Mouse (Mus musculus) erythroblast, embryonic 14.5 days (primary cell): ENCODE measurements around the gene Cacna2d3. TPM values are rescaled to one million over a fixed set of nuclear protein-coding genes. Genes with fewer than 3 reads are reported as not detected.

Experiments used
- H3K27me3 ChIP-seq: 2 replicates; pipeline ENCODE4 v1.6.1; 2012; ENCODE audit warnings: inconsistent platforms; ENCODE audit not compliant: control insufficient read depth
- H3K36me3 ChIP-seq: 2 replicates; pipeline ENCODE4 v1.6.1; 2012; ENCODE audit warnings: mild to moderate bottlenecking, inconsistent platforms; ENCODE audit not compliant: control insufficient read depth
- H3K4me1 ChIP-seq: 2 replicates; pipeline ENCODE4 v1.6.1; 2012; ENCODE audit warnings: inconsistent platforms; ENCODE audit not compliant: control insufficient read depth
- H3K4me3 ChIP-seq: replicated peaks from 2 replicates; pipeline ENCODE3; 2012; ENCODE audit warnings: moderate library complexity, mild to moderate bottlenecking, inconsistent platforms
- H3K9me3 ChIP-seq: 2 replicates; pipeline ENCODE4 v1.6.1; 2012; ENCODE audit warnings: low read length, inconsistent platforms, mixed read lengths; ENCODE audit not compliant: control insufficient read depth
- GATA1 ChIP-seq: IDR thresholded peaks from 2 replicates; pipeline ENCODE4 v1.6.1; 2012; ENCODE audit warnings: low read length, inconsistent platforms, mixed read lengths
- TAL1 ChIP-seq: IDR thresholded peaks from 3 replicates; pipeline ENCODE4 v1.6.1; 2012; ENCODE audit warnings: low read length, inconsistent platforms, mixed read lengths
- polyA plus RNA-seq: library from polyadenylated mRNA; stranded (reverse); fragments of >175 nt; gene quantifications from 2 replicates; pipeline ENCODE4 v1.2.3, GENCODE M21; 2012

The Cacna2d3 gene
- polyA plus RNA-seq, 1 experiment, result 0.14 TPM

- TF ChIP-seq GATA1, result no peak
- TF ChIP-seq TAL1, result no peak
- H3K36me3 ChIP-seq, result no peaks in the 10 kb centered on the region
Observed at GRCm38 (mm10) chr14:28954588-28954987, 767.1 kb downstream of the Cacna2d3 start.

GRCm38 (mm10) chr14:28954086-28954485 lies 767.6 kb downstream of the Cacna2d3 start:
- Histone ChIP-seq H3K4me1 (no peaks in the 10 kb centered on the region), H3K36me3 (no peaks in the 10 kb centered on the region), H3K9me3 (no peaks in the 10 kb centered on the region), H3K27me3 (no peaks in the 10 kb centered on the region), H3K4me3 (no peak overlapping the region)
- TF ChIP-seq TAL1 (no peak), GATA1 (no peak)

More at GRCm38 (mm10) chr14:28954588-28954987, 767.1 kb downstream of the Cacna2d3 start:
- Histone ChIP-seq H3K9me3 (no peaks in the 10 kb centered on the region), H3K4me1 (no peaks in the 10 kb centered on the region), H3K4me3 (no peak overlapping the region), H3K27me3 (no peaks in the 10 kb centered on the region)

- Histone ChIP-seq H3K4me3 (no peak overlapping the region), H3K36me3 (no peaks in the 10 kb centered on the region), H3K9me3 (no peaks in the 10 kb centered on the region), H3K27me3 (no peaks in the 10 kb centered on the region), H3K4me1 (no peaks in the 10 kb centered on the region)
- TF ChIP-seq GATA1 (no peak), TAL1 (no peak)
Observed at GRCm38 (mm10) chr14:28953409-28953808, 768.3 kb downstream of the Cacna2d3 start.

- no peaks in the 10 kb centered on the region for H3K27me3 ChIP-seq
- no peak overlapping the region for H3K4me3 ChIP-seq
- H3K4me1 ChIP-seq, result no peaks in the 10 kb centered on the region
- no peaks in the 10 kb centered on the region for H3K36me3 ChIP-seq
- TF ChIP-seq TAL1 (no peak), GATA1 (no peak)
- no peaks in the 10 kb centered on the region for H3K9me3 ChIP-seq
Observed at GRCm38 (mm10) chr14:28950499-28950898, 771.2 kb downstream of the Cacna2d3 start.

- H3K36me3 ChIP-seq, result no peaks in the 10 kb centered on the region
- no peak for TF ChIP-seq TAL1
- no peak for TF ChIP-seq GATA1
- no peaks in the 10 kb centered on the region for H3K27me3 ChIP-seq
- H3K4me1 ChIP-seq, result no peaks in the 10 kb centered on the region
- no peak overlapping the region for H3K4me3 ChIP-seq
- H3K9me3 ChIP-seq, result no peaks in the 10 kb centered on the region
Observed at GRCm38 (mm10) chr14:28949785-28950184, 771.9 kb downstream of the Cacna2d3 start.

GRCm38 (mm10) chr14:28948019-28948850 lies 773.4 kb downstream of the Cacna2d3 start:
- no peak for TF ChIP-seq GATA1
- Histone ChIP-seq H3K27me3 (no peaks in the 10 kb centered on the region), H3K4me3 (no peak overlapping the region), H3K4me1 (no peaks in the 10 kb centered on the region), H3K36me3 (no peaks in the 10 kb centered on the region), H3K9me3 (no peaks in the 10 kb centered on the region)

GRCm38 (mm10) chr14:28932746-28933293 lies 788.8 kb downstream of the Cacna2d3 start:
- Histone ChIP-seq H3K9me3 (no peaks in the 10 kb centered on the region), H3K4me3 (no peak overlapping the region), H3K27me3 (no peaks in the 10 kb centered on the region), H3K36me3 (no peaks in the 10 kb centered on the region), H3K4me1 (no peaks in the 10 kb centered on the region)
- TF ChIP-seq TAL1 (no peak), GATA1 (no peak)

GRCm38 (mm10) chr14:28923180-28923961 lies 798.3 kb downstream of the Cacna2d3 start:
- TF ChIP-seq GATA1 (no peak), TAL1 (no peak)
- no peaks in the 10 kb centered on the region for H3K27me3 ChIP-seq

GRCm38 (mm10) chr14:28918871-28919270 lies 802.8 kb downstream of the Cacna2d3 start:
- Histone ChIP-seq H3K4me1 (no peaks in the 10 kb centered on the region), H3K4me3 (no peak overlapping the region), H3K36me3 (no peaks in the 10 kb centered on the region), H3K9me3 (no peaks in the 10 kb centered on the region), H3K27me3 (no peaks in the 10 kb centered on the region)
- TF ChIP-seq GATA1 (no peak), TAL1 (no peak)

More at GRCm38 (mm10) chr14:28923180-28923961, 798.3 kb downstream of the Cacna2d3 start:
- H3K4me1 ChIP-seq, result no peaks in the 10 kb centered on the region
- H3K9me3 ChIP-seq, result no peaks in the 10 kb centered on the region
- H3K4me3 ChIP-seq, result no peak overlapping the region
- no peaks in the 10 kb centered on the region for H3K36me3 ChIP-seq
